Mouse (Mus musculus) frontal cortex, postnatal 10 days (tissue): ENCODE results near the gene Myoc.
A peak's percentile ranks its signal among the peaks of the same experiment; 100 is the strongest.

Source experiments
- DNase-seq, 2 experiments: peaks; one replicate each; pipeline ENCODE4 v3.0.0; 2022; ENCODE audit warnings: low spot score in 2 of 2, mixed read lengths in 1 of 2

Myoc gene

GRCm38 (mm10) chr1:162646083-162646686 is 7.2 kb downstream of the Myoc start:
- DNase-seq = no peak

- DNase-seq = no peak
Observed at GRCm38 (mm10) chr1:162648416-162648815, 9.5 kb downstream of the Myoc start.

GRCm38 (mm10) chr1:162658119-162658518 is 19.2 kb downstream of the Myoc start, which contains the start of gene Myocos:
Gene Myocos, minus strand, starts transcription at chr1:162658219.
- DNase-seq = no peak

DNA sequence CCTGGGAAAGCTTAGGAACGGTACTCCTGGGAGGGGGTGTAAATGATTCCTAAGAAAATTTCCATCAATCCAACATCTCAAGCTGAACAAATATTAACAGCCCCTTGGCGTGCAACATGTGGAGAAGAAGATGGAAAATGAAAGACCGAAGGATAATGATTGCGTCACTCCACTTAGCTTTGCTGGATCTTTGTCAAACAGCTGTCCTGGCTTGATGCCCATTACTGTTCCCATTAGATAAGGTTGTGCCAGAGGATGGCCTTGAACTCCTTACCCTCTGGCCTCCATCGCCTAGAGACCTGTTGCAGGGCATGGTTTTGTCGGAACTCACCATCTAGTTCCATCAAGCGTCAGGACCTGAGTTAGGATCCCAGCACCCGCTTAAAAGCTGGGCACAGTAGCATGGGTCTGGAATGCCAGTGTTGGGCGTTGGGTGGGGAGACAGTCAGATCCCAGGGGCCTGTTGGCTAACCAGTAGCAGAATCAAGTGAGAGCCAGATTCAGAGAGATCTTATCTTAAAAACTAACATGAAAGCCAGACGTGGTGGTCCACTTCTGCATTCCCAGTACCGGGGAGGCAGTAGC is 21.4 kb downstream of the Myoc start:
- DNase-seq = no peak

DNA sequence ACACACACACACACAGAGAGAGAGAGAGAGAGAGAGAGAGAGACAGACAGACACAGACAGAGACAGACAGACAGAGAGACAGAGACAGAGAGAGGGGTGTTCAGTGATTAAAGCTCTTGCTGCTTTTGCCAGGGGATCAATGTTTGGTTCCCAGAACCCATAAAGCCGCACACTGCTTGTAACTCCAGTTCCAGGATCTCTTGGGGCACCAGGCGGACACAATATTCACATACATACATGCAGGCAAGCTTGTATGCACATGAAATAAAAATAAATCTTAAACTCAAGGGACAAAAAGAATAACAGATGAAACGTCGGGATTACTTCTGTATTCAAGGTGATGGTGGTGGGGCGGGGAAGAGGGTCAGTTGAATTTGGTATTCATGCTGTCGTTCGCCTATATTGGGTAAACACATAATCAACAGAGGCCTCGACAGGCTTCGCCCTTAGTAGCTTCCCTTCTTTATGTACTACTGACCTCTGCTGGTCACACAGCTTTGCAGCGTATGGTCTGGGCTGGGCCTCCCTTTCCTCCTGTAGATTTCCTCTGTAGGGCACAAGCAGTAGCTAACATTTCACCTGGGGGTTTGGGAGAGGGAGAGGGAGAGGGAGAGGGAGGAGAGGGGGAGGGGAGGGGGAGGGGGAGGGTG is 26.0 kb downstream of the Myoc start:
- peak; percentile 41 to 68 for DNase-seq

DNA sequence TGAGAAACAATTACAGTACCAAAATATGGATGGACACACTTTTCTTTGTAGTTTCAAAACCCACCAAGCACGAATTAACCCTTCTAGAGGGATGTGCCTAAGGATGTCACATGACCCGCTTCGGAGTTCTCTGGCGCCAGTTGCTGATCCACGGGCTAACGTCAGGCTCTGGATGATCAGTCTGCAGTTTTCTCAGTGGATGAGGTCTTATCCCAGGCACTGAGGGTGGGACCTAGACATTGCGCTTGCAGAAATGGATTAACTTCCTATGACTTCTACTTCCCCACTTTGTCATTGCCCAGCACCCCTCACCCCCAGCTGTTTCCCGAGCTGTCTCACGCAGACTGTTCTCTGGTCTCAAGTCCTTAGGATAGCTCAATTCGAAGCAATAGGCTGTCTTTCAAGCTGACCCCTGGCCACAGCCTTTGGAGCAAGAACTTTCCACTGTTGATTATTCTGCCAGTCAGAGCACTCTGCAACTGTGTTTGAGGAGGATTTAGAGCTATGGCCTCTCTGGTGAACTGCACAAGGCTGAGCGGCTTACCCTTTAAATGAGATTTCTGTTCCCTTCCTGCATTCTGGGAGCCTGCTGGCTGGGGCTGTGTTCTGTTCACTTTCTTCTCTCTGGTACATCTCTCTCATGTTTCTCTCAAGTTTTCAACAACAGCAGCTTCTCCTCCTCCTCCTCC is 26.7 kb downstream of the Myoc start:
- no peak for DNase-seq

GRCm38 (mm10) chr1:162693721-162694120 is 54.8 kb downstream of the Myoc start:
- DNase-seq = no peak

DNA sequence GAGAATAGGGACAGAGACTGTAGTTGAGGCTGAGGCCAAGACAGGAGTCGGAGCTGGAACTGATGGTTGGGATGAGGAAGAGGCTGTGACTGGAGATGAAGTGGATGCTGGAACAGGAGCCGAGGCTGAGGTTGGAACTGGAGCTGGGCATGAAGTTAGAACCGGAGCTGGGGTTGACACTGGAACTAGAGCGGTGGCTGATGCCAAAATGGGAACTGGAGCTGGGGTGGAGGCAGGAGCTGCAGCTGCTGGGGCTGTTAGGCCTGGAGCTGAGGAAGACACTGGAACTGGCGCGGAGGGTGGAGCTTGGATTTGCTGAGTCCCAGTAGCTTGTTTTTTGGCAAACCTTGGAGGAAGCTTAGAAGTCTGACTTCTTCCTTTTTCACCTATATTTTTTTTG is 58.9 kb downstream of the Myoc start:
- DNase-seq = no peak
